In genomic region chr1:14570562-14570981, GRCm38 (mm10) we compare ENCODE assay signal across 8 mouse cellular contexts.
DNase-seq lines count a peak whose midpoint lies in the region; ATAC-seq and TF ChIP-seq lines count a peak whose summit lies in the region.

No protein-coding gene starts in this region.

- H3K9me3 ChIP-seq in kidney, postnatal 0 days (replicated peaks; ENCODE audit: low read length), result no peaks in the 10 kb centered on the region

- peak; percentile 66 for TF ChIP-seq CTCF in kidney, postnatal 0 days (IDR thresholded peaks at IDR 0.05; ENCODE audit: low read depth)

- no peak overlapping the region for H3K27ac ChIP-seq in kidney, postnatal 0 days

- no peaks in the 10 kb centered on the region for H3K4me1 ChIP-seq in kidney, postnatal 0 days (replicated peaks; ENCODE audit: insufficient read depth, low read length)

- 7% methylated on average over 5 of the region's 5 CpGs for WGBS in kidney, postnatal 0 days

- H3K4me3 ChIP-seq in kidney, postnatal 0 days (replicated peaks; ENCODE audit: low read depth, low read length), result no peak overlapping the region

- no peaks in the 10 kb centered on the region for H3K27me3 ChIP-seq in kidney, postnatal 0 days (ENCODE audit: insufficient read depth, low read length)

- H3K9ac ChIP-seq in kidney, postnatal 0 days (ENCODE audit: low read depth, low read length), result no peak overlapping the region

- peak; percentile 74 for ATAC-seq in kidney, postnatal 0 days (replicated peaks; ENCODE audit: low FRiP score, low read depth)

- H3K36me3 ChIP-seq in kidney, postnatal 0 days (ENCODE audit: insufficient read depth, low read length), result no peaks in the 10 kb centered on the region

- peak; percentile 4 to 23 for DNase-seq in cerebellum, postnatal 14 days
- no peak for DNase-seq in cerebellum, adult 9-10 months
- DNase-seq in 3134 (ENCODE audit: extremely low read depth, insufficient read length, low spot score), result peak; percentile 20
- DNase-seq in embryo, embryonic 10 days (ENCODE audit: low spot score), result peak; percentile 69
- DNase-seq in kidney, postnatal 0 days (ENCODE audit: low spot score), result peak; percentile 82
- peak; percentile 2 for DNase-seq in yolk sac, embryonic 10.5 days (ENCODE audit: low spot score)
- DNase-seq in cerebellum, adult 9-11 months, result no peak
- DNase-seq in spleen, postnatal 10 days (ENCODE audit: low spot score in 2 of 2), result no peak

- no peak overlapping the region for H3K4me2 ChIP-seq in kidney, postnatal 0 days (ENCODE audit: low read length)

Comparison
In these comparisons a context has a peak if more than half of its experiments do, and no peak if none do; other contexts are left out.
1. DNase-seq: peak in cerebellum, postnatal 14 days (2 of 2), 3134 (single experiment), embryo, embryonic 10 days (single experiment), kidney, postnatal 0 days (single experiment) and yolk sac, embryonic 10.5 days (single experiment); none in cerebellum, adult 9-10 months (single experiment), cerebellum, adult 9-11 months (single experiment) and spleen, postnatal 10 days (0 of 2).